Mouse (Mus musculus) erythroblast, embryonic 14.5 days (primary cell): ENCODE results near the gene Aftph.

ENCODE experiments used
- GATA1 ChIP-seq: IDR thresholded peaks from 2 replicates; pipeline ENCODE4 v1.6.1; 2012; ENCODE audit warnings: low read length, inconsistent platforms, mixed read lengths
- TAL1 ChIP-seq: IDR thresholded peaks from 3 replicates; pipeline ENCODE4 v1.6.1; 2012; ENCODE audit warnings: low read length, inconsistent platforms, mixed read lengths

GRCm38 (mm10) chr11:20723572-20723971 is 17.8 kb downstream of the Aftph start:
- no peak for TF ChIP-seq GATA1
- TF ChIP-seq TAL1 = no peak
